Mouse (Mus musculus): ENCODE measurements at regions not wholly inside any gene's neighbourhood (a gene's known extent, or its start where the extent isn't known, plus 50 kb on each side); places are given as distances from the start of the nearest gene placed in this dataset.

DNA sequence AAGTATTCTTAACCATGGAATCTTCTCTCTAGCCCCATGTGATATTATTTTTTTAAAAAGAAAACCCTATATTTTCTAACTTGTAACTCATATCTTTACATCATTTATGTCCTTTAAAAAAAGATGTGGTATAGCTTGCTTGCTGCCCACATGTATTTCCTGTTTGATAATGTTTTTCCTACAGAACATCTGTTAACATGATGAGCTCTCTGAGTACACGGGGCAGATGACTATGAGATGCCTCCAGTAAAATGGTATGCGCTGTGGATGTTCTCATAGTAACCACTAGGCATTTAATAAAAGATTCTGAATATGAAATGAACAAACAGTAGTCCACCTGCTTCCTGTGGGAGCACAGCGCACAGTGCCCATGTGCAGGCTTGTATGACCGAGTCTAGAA, 101.3 kb upstream of the Gm5148 start:
- TF ChIP-seq CTCF (IDR thresholded peaks at IDR 0.05; ENCODE audit: low read depth, low read length): no peak
- TF ChIP-seq POLR2A (IDR thresholded peaks at IDR 0.05; ENCODE audit: extremely low read depth, insufficient read depth, low read length): no peak
